Mouse (Mus musculus): ENCODE results near the gene Sod3. TPM values are rescaled to one million over a fixed set of nuclear protein-coding genes. Genes with fewer than 3 reads are reported as not detected.

Sod3 gene
- polyA plus RNA-seq (2012; rRNA removed) = 38.6 and 47.7 TPM in 2 replicates

DNA sequence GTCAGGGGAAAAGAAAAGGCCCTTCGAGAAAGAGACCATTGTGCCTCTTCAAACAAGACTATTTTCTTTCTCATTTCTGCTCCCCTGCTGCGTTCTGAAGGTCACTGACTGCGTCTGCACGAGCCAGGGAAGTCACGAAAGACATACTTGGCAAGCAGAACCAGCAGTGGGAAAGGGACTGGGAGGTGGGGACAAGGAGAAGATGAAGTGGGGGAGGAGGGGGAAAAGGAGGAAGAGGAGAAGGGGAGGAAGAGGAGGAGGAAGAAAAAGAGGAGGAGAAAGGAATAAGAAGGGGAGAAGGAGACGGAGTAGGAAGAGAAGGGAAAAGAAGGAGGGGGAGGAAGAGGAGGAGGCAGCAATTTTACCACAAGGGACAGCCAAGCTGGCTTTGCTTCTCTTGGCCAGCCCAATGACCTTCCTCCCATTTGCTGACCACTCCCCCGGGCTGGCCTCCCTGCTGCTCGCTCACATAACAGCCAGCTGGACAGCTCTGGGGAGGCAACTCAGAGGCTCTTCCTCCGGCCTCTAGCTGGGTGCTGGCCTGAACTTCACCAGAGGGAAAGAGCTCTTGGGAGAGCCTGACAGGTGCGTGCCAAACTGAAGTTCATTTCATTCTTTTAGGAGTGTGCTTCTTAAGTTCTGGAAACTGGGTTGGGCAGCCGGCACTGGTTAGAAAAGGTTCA, at the start of gene Sod3:
Gene Sod3 (plus strand): TSS at position 324 of the 683 bp plus-strand sequence.

Other genes starting within 250 kb of the Sod3 start
- gene Dhx15, start 173.3 kb upstream of the Sod3 start, polyA plus RNA-seq (2012; rRNA removed) = 16.7 and 21.0 TPM in 2 replicates
- gene Ccdc149, start 107.7 kb downstream of the Sod3 start, polyA plus RNA-seq (2012; rRNA removed) = 4.1 and 4.2 TPM in 2 replicates
- gene Lgi2, start 202.7 kb downstream of the Sod3 start, polyA plus RNA-seq (2012; rRNA removed) = 0.71 and 0.82 TPM in 2 replicates